Mouse (Mus musculus): Measurements from ENCODE around the gene Chd6.

DNA sequence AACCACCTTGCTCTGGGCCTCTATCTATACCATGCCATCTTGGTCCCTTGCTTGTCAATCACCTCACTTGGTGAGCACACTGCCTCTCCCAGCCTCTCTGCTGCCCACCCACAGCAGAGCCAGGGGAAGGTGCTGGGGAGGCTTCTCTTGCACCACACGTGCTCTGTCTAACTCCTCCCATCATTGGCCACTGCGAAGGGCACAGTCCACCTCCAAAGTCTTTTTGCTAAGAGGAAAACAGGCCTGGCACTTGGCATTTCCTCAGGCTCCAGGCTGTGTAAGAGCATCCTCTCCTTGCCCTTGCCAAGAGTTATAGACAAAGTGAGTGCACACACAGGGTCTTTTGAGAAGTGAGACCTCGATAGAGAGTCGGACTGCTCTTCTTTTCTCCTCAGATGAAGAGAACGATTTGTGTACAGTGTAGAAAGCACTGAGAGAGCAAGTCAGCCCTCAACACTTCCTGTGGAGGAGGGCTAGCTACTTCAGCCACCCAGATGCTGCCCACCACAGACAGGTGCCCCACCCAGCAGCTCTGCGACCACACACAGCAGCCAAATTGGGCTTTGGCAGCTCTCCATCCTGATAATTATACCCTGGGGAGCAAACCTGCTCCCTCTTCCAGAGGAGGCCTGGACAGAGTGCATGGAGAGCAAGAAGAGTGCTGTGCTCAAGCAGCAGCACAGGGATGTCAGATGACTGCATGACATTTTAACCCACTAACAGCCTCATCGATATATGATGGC, 155.6 kb downstream of the Chd6 start:
- no peak for TF ChIP-seq POLR2A (IDR thresholded peaks at IDR 0.05; ENCODE audit: borderline replicate concordance, control insufficient read depth, low read depth, low read length)
- no peak for TF ChIP-seq CTCF (IDR thresholded peaks at IDR 0.05; ENCODE audit: control insufficient read depth, insufficient read depth, low read length)

All from bone marrow, adult 2 months (tissue).